Mouse (Mus musculus): ENCODE measurements around the gene Nav1. TPM values are rescaled to one million over a fixed set of nuclear protein-coding genes. Genes with fewer than 3 reads are reported as not detected.

Gene Nav1
- polyA plus RNA-seq, 1 experiment: 33.7 TPM

DNA sequence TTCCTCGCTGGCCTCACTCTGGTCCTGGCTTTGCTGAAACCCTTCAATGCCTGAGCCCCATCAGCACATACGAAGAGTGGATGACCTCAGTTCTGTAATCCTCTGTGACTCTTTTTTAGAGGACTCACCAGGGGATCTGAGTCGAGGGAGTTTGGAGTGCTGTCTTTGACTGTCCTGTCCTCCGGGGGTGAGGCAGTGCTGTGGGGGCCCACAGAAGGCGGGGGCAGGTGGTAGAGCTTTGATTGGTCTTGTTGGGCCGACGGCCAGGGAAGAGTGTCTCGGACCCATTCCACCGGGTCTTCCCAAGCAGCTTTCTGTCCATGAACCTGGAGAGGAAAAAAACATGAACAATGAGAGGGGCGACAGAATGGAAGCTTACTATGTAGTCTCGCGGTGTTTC, 163.6 kb downstream of the Nav1 start:
- Histone ChIP-seq H3K27me3 (ENCODE audit: control insufficient read depth, insufficient read depth, insufficient read length) (no peaks in the 10 kb centered on the region), H3K4me3 (no peak overlapping the region), H3K4me2 (ENCODE audit: low read depth) (no peak overlapping the region), H3K79me2 (ENCODE audit: control insufficient read depth, insufficient read depth) (no peaks in the 10 kb centered on the region), H3K36me3 (ENCODE audit: control insufficient read depth, insufficient read depth) (peaks cover 36% of the 10 kb centered on the region), H3ac (ENCODE audit: control insufficient read depth, insufficient read length) (no peak overlapping the region)
- TF ChIP-seq REST (IDR thresholded peaks at IDR 0.05; ENCODE audit: insufficient read depth, insufficient read length) (no peak), MAX (IDR thresholded peaks at IDR 0.05; ENCODE audit: low read depth) (no peak)

DNA sequence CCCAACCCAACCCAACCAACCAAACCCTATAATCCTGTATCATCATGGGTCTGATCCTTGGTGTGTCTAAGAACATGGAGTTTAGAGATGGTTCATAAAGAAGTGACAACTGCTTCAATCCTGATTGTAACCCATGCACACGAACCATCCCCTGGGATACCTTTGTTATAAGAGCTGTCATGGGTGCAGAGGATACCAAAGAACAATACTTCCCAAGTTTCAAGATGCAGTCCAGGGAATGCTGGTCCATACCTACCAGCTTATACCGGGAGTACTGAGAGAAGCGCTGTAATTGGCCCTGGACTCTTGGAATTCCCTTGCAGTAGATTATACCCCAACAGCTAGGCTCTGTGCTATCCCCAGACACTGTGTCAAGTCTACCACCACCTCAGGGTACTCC, 165.2 kb downstream of the Nav1 start:
- no peak overlapping the region for H3ac ChIP-seq (ENCODE audit: control insufficient read depth, insufficient read length)
- no peaks in the 10 kb centered on the region for H3K27me3 ChIP-seq (ENCODE audit: control insufficient read depth, insufficient read depth, insufficient read length)
- no peak overlapping the region for H3K4me2 ChIP-seq (ENCODE audit: low read depth)
- H3K4me3 ChIP-seq: no peak overlapping the region
- H3K36me3 ChIP-seq (ENCODE audit: control insufficient read depth, insufficient read depth): peaks cover 33% of the 10 kb centered on the region
- no peak for TF ChIP-seq POLR2AphosphoS2 (IDR thresholded peaks at IDR 0.05; ENCODE audit: insufficient read length, low read depth)
- no peaks in the 10 kb centered on the region for H3K79me2 ChIP-seq (ENCODE audit: control insufficient read depth, insufficient read depth)

DNA sequence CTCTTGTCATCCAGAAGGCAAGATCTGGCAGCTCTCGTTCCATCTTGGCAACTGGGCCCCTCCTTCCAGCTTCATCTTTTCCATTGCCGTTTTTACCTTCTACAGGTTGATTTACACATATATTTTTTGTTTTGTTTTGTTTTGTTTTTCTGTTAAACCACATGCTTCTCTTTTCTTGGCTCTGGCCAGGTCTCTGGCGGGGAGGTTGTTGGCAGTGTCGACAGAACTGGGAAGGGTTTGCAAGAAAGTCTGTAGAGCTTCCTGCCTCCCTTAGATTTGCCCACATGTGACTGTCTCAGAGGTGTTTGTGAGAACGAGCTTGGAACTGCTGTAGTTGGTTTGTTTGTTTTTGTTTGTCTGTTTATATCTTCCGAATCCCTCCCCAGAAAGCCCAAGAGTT, 166.1 kb downstream of the Nav1 start:
- Histone ChIP-seq H3K36me3 (ENCODE audit: control insufficient read depth, insufficient read depth) (peaks cover 33% of the 10 kb centered on the region), H3K27me3 (ENCODE audit: control insufficient read depth, insufficient read depth, insufficient read length) (no peaks in the 10 kb centered on the region), H3K4me3 (no peak overlapping the region), H3ac (ENCODE audit: control insufficient read depth, insufficient read length) (no peak overlapping the region), H3K79me2 (ENCODE audit: control insufficient read depth, insufficient read depth) (no peaks in the 10 kb centered on the region), H3K4me2 (ENCODE audit: low read depth) (no peak overlapping the region)
- TF ChIP-seq SRF (IDR thresholded peaks at IDR 0.05; ENCODE audit: control insufficient read depth, insufficient read length, low read depth): no peak
- no peak for TF ChIP-seq REST (IDR thresholded peaks at IDR 0.05; ENCODE audit: insufficient read depth, insufficient read length)
- no peak for TF ChIP-seq USF1 (IDR thresholded peaks at IDR 0.05; ENCODE audit: low read depth)
- TF ChIP-seq MYOD1 (IDR thresholded peaks at IDR 0.05; ENCODE audit: control insufficient read depth in 1 of 3, insufficient read length in 2 of 3, low read depth in 2 of 3): no peak
- no peak for TF ChIP-seq E2F4 (IDR thresholded peaks at IDR 0.05; ENCODE audit: insufficient read depth)
- TF ChIP-seq MYOG (IDR thresholded peaks at IDR 0.05; ENCODE audit: control insufficient read depth in 1 of 3, insufficient read depth in 1 of 3, insufficient read length in 2 of 3, low read depth in 2 of 3): no peak
- no peak for TF ChIP-seq TCF12 (IDR thresholded peaks at IDR 0.05; ENCODE audit: insufficient read depth, poor library complexity, severe bottlenecking)
- TF ChIP-seq POLR2A (IDR thresholded peaks at IDR 0.05; ENCODE audit: insufficient read length, low read depth): no peak
- no peak for TF ChIP-seq TCF3 (IDR thresholded peaks at IDR 0.05; ENCODE audit: insufficient read length, low read depth)
- no peak for TF ChIP-seq MAX (IDR thresholded peaks at IDR 0.05; ENCODE audit: low read depth)
- no peak for TF ChIP-seq CEBPB (IDR thresholded peaks at IDR 0.05; ENCODE audit: insufficient read depth, poor library complexity, severe bottlenecking)
- no peak for TF ChIP-seq POLR2AphosphoS2 (IDR thresholded peaks at IDR 0.05; ENCODE audit: insufficient read length, low read depth)

DNA sequence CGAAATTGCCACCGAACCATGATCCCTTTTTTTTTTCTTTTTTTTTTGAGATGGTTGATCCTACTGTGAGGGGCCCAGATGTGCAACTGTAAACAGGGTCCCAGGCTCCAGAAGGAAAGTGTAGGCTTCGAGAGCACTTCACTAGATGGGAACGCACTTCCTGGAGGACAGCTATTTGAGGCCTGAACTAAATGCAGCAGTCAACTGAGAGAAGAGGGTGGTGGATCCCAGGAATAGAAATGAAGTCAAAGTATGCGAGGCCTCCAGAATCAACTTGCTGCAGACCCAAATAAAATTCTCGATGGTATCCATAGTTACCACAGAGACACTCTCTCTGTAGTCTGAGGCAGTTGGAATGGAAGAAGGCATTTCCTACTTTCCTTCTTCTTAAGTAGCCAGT, 168.3 kb downstream of the Nav1 start:
- Histone ChIP-seq H3ac (ENCODE audit: control insufficient read depth, insufficient read length) (no peak overlapping the region), H3K79me2 (ENCODE audit: control insufficient read depth, insufficient read depth) (no peaks in the 10 kb centered on the region), H3K36me3 (ENCODE audit: control insufficient read depth, insufficient read depth) (peaks cover 28% of the 10 kb centered on the region), H3K4me2 (ENCODE audit: low read depth) (no peak overlapping the region), H3K4me3 (no peak overlapping the region), H3K27me3 (ENCODE audit: control insufficient read depth, insufficient read depth, insufficient read length) (no peaks in the 10 kb centered on the region)
- no peak for TF ChIP-seq POLR2AphosphoS2 (IDR thresholded peaks at IDR 0.05; ENCODE audit: insufficient read length, low read depth)
- no peak for TF ChIP-seq SRF (IDR thresholded peaks at IDR 0.05; ENCODE audit: control insufficient read depth, insufficient read length, low read depth)
- no peak for TF ChIP-seq MYOG (IDR thresholded peaks at IDR 0.05; ENCODE audit: control insufficient read depth in 1 of 3, insufficient read depth in 1 of 3, insufficient read length in 2 of 3, low read depth in 2 of 3)
- TF ChIP-seq REST (IDR thresholded peaks at IDR 0.05; ENCODE audit: insufficient read depth, insufficient read length): no peak
- no peak for TF ChIP-seq TCF12 (IDR thresholded peaks at IDR 0.05; ENCODE audit: insufficient read depth, poor library complexity, severe bottlenecking)
- TF ChIP-seq TCF3 (IDR thresholded peaks at IDR 0.05; ENCODE audit: insufficient read length, low read depth): no peak
- TF ChIP-seq USF1 (IDR thresholded peaks at IDR 0.05; ENCODE audit: low read depth): no peak
- no peak for TF ChIP-seq E2F4 (IDR thresholded peaks at IDR 0.05; ENCODE audit: insufficient read depth)
- TF ChIP-seq POLR2A (IDR thresholded peaks at IDR 0.05; ENCODE audit: insufficient read length, low read depth): no peak
- no peak for TF ChIP-seq MAX (IDR thresholded peaks at IDR 0.05; ENCODE audit: low read depth)
- no peak for TF ChIP-seq CEBPB (IDR thresholded peaks at IDR 0.05; ENCODE audit: insufficient read depth, poor library complexity, severe bottlenecking)
- TF ChIP-seq MYOD1 (IDR thresholded peaks at IDR 0.05; ENCODE audit: control insufficient read depth in 1 of 3, insufficient read length in 2 of 3, low read depth in 2 of 3): no peak

GRCm38 (mm10) chr1:135435823-135436222, 171.3 kb downstream of the Nav1 start:
- no peak overlapping the region for H3K4me3 ChIP-seq
- TF ChIP-seq SRF (IDR thresholded peaks at IDR 0.05; ENCODE audit: control insufficient read depth, insufficient read length, low read depth): no peak
- peak in 2 of 3 experiments; percentile 72 to 77 for TF ChIP-seq MYOG (IDR thresholded peaks at IDR 0.05; ENCODE audit: control insufficient read depth in 1 of 3, insufficient read depth in 1 of 3, insufficient read length in 2 of 3, low read depth in 2 of 3)
- TF ChIP-seq MYOD1 (IDR thresholded peaks at IDR 0.05; ENCODE audit: control insufficient read depth in 1 of 3, insufficient read length in 2 of 3, low read depth in 2 of 3): peak; percentile 44 to 73 (median 62)
- no peak for TF ChIP-seq TCF3 (IDR thresholded peaks at IDR 0.05; ENCODE audit: insufficient read length, low read depth)
- H3K27me3 ChIP-seq (ENCODE audit: control insufficient read depth, insufficient read depth, insufficient read length): no peaks in the 10 kb centered on the region

More at GRCm38 (mm10) chr1:135435823-135436222, 171.3 kb downstream of the Nav1 start:
- Histone ChIP-seq H3K79me2 (ENCODE audit: control insufficient read depth, insufficient read depth) (no peaks in the 10 kb centered on the region), H3K36me3 (ENCODE audit: control insufficient read depth, insufficient read depth) (peaks cover 11% of the 10 kb centered on the region), H3K4me2 (ENCODE audit: low read depth) (no peak overlapping the region), H3ac (ENCODE audit: control insufficient read depth, insufficient read length) (no peak overlapping the region)
